Mouse (Mus musculus) ES-Bruce4 (cell line): ENCODE measurements at regions not wholly inside any gene's neighbourhood (a gene's known extent, or its start where the extent isn't known, plus 50 kb on each side); places are given as distances from the start of the nearest gene placed in this dataset.

Source experiments
- CTCF ChIP-seq: IDR thresholded peaks from one replicate; pipeline ENCODE4 v1.8.1; 2011; ENCODE audit warnings: low read depth, low read length
- POLR2A ChIP-seq: IDR thresholded peaks from one replicate; pipeline ENCODE4 v1.8.1; 2011; ENCODE audit warnings: low read length; ENCODE audit not compliant: insufficient read depth

- no peak for TF ChIP-seq POLR2A
- no peak for TF ChIP-seq CTCF
These were observed 797.7 kb upstream of the Sel1l start for GRCm38 (mm10) chr12:92646634-92647033.
